Mouse (Mus musculus) adrenal gland, postnatal 10 days (tissue): ENCODE results near the gene Rgs9. TPM values are rescaled to one million over a fixed set of nuclear protein-coding genes. Genes with fewer than 3 reads are reported as not detected.

Experiments used
- DNase-seq: peaks from one replicate; pipeline ENCODE4 v3.0.0; 2021; ENCODE audit warnings: mixed read lengths
- total RNA-seq, 2 experiments: library from RNA; stranded (reverse); gene quantifications; 2 replicates each; pipeline ENCODE4 v1.2.3; 2021

Gene Rgs9
- total RNA-seq, 2 experiments from 2014 or later, result 5.3 to 7.8 TPM

GRCm38 (mm10) chr11:109238671-109239070 is 59.3 kb downstream of the Rgs9 start:
- DNase-seq, result no peak

- DNase-seq, result no peak
These were observed 60.1 kb downstream of the Rgs9 start for GRCm38 (mm10) chr11:109237796-109238195.

- DNase-seq, result no peak
These were observed 64.3 kb downstream of the Rgs9 start for GRCm38 (mm10) chr11:109233627-109234026.

- DNase-seq, result no peak
These were observed 65.1 kb downstream of the Rgs9 start for GRCm38 (mm10) chr11:109232811-109233210.

- DNase-seq, result no peak
These were observed 70.8 kb downstream of the Rgs9 start for GRCm38 (mm10) chr11:109227139-109227538.

GRCm38 (mm10) chr11:109221209-109222007 is 76.5 kb downstream of the Rgs9 start:
- DNase-seq, result no peak

GRCm38 (mm10) chr11:109218722-109219430 is 79.1 kb downstream of the Rgs9 start:
- DNase-seq, result no peak

- DNase-seq, result peak; percentile 10
These were observed 79.9 kb downstream of the Rgs9 start for GRCm38 (mm10) chr11:109217827-109218536.

- DNase-seq, result peak; percentile 44
These were observed 87.2 kb downstream of the Rgs9 start for GRCm38 (mm10) chr11:109210772-109211171.

GRCm38 (mm10) chr11:109210341-109210740 is 87.6 kb downstream of the Rgs9 start:
- no peak for DNase-seq

- no peak for DNase-seq
These were observed 91.2 kb downstream of the Rgs9 start for GRCm38 (mm10) chr11:109206732-109207131.

- no peak for DNase-seq
These were observed 91.9 kb downstream of the Rgs9 start for GRCm38 (mm10) chr11:109206028-109206427.

GRCm38 (mm10) chr11:109199612-109200293 is 98.2 kb downstream of the Rgs9 start:
- DNase-seq, result no peak

GRCm38 (mm10) chr11:109192673-109193557 is 105.0 kb downstream of the Rgs9 start:
- peak; percentile 87 for DNase-seq

GRCm38 (mm10) chr11:109188235-109188634 is 109.7 kb downstream of the Rgs9 start:
- no peak for DNase-seq

- no peak for DNase-seq
These were observed 110.2 kb downstream of the Rgs9 start for GRCm38 (mm10) chr11:109187631-109188184.

- no peak for DNase-seq
These were observed 116.8 kb downstream of the Rgs9 start for GRCm38 (mm10) chr11:109181118-109181517.

GRCm38 (mm10) chr11:109180290-109180689 is 117.6 kb downstream of the Rgs9 start:
- no peak for DNase-seq

GRCm38 (mm10) chr11:109178788-109179518 is 119.0 kb downstream of the Rgs9 start:
- peak; percentile 66 for DNase-seq

GRCm38 (mm10) chr11:109175376-109175969 is 122.5 kb downstream of the Rgs9 start:
- no peak for DNase-seq
